Mouse (Mus musculus): ENCODE data around the gene Dnmbp.
"Not testable (repeated sequence)": the region's sequence is repeated elsewhere in the genome, so short reads cannot be mapped to it uniquely, and the experiment has no call there.

Gene Dnmbp

GRCm38 (mm10) chr19:43939769-43940689, at the start of gene Dnmbp:
TSS of gene Dnmbp (minus strand) at chr19:43940191.
- DNase-seq, result peak; percentile 78 to 87

- DNase-seq, result peak; percentile 57 to 77
Observed at GRCm38 (mm10) chr19:43986069-43986794, 46.2 kb upstream of the Dnmbp start, which contains the start of gene Cpn1. TSS of gene Cpn1 (minus strand) at chr19:43986556.

DNA sequence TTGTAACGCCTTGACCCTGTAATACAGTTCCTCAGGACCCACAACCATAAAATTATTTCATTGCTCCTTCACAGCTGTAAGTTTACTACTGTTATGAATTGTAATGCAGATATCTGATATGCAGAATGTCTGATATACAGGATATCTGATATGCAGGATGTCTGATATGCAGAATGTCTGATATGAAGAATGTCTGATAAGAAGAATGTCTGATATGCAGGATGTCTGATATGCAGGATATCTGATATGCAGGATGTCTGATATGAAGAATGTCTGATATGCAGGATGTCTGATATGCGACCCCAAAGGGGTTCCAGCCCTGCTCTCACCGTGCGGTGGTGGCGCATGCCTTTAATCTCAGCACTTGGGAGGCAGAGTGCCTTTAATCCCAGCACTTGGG, 42.0 kb upstream of the Dnmbp start:
- DNase-seq, result no peak

DNA sequence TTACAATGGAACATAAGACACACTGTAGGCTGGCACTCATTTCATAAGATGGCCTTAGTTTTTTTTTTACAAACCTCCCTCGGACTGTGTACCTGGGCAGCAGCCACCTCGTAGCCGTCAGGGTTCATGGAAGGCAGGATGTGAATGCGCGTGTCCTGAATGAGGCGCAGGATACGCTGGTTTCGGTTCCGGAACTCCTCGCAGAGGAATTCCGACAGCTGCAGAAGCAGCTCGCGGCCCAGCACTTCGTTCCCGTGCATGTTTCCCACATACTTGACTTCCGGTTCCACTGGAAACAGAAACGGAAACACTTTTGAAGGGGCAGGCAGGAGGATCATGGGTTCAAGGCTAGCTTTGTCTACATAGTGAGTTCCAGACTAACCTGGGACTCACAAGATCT, 40.7 kb upstream of the Dnmbp start:
- no peak for DNase-seq

GRCm38 (mm10) chr19:43977799-43978198, 37.8 kb upstream of the Dnmbp start:
- DNase-seq, result no peak

- peak in 1 of 2 experiments; percentile 9 for DNase-seq
Observed at GRCm38 (mm10) chr19:43976661-43977060, 36.7 kb upstream of the Dnmbp start.

GRCm38 (mm10) chr19:43974221-43974620, 34.2 kb upstream of the Dnmbp start:
- DNase-seq, result no peak

- no peak for DNase-seq
Observed at GRCm38 (mm10) chr19:43973711-43974110, 33.7 kb upstream of the Dnmbp start.

- no peak for DNase-seq
Observed at GRCm38 (mm10) chr19:43972129-43972528, 32.1 kb upstream of the Dnmbp start.

GRCm38 (mm10) chr19:43968436-43969026, 28.5 kb upstream of the Dnmbp start:
- no peak for DNase-seq

DNA sequence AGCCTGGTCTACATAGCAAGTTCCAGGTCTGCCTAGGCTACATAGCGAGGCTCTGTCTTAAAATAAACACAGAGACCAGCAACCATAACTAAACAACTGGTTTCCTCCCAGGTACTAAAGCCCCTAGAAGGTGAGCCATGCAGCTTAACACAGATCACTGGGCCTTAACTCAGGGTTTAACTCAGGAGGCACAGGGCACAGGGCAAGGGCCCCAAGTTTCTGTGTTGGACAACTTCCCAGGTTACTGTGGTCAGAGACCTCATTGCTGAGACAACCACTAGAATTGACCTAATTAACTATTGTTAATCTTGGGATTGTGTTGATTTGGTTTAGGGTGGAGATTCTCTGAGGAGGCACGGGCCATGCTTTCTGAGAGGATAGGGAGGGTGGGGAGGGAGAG, 26.5 kb upstream of the Dnmbp start:
- no peak for DNase-seq

GRCm38 (mm10) chr19:43965496-43966085, 25.6 kb upstream of the Dnmbp start:
- no peak for DNase-seq

GRCm38 (mm10) chr19:43962795-43963194, 22.8 kb upstream of the Dnmbp start:
- DNase-seq, result no peak

DNA sequence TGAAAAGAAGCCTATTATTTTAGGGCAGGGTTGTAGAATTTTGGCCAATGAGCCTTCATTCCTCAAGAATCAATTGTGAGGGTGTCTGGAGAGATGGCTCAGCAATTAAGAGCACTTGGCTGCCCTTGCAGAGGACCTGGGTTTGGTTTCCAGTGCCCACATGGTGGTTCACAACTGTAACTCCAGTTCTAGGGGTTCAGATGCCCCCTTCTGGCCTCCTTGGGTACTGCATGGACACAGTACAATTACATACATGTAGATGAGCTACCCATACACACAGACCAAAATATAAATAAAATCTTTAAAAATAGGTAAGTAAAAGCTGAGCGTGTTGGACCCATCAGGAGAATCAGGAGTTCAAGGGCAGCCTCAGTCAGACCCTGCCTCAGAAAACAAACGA, 21.2 kb upstream of the Dnmbp start:
- DNase-seq, result no peak

DNA sequence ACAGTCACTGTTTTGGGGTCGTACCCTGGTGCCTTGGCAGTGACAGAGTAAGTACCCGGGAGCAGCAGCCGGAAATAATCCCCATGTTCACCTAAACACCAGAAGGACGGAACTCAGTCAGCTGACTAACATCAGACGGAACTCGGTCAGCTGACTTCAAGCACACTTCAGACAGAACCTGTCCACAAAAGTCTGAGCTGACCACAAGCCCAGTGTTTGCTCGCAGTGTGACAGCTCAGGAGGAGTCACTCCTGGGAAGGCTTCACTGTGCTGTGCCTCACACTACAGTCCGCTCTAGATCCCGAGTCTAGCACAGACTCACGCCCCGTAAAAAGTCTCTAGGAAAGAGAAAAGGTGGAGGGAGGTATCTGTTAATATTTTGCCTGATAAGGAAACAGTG, 20.0 kb upstream of the Dnmbp start:
- DNase-seq, result peak; percentile 56 to 66

GRCm38 (mm10) chr19:43959162-43959561, 19.2 kb upstream of the Dnmbp start:
- DNase-seq, result peak; percentile 66 to 74

- DNase-seq, result no peak
Observed at GRCm38 (mm10) chr19:43957881-43958280, 17.9 kb upstream of the Dnmbp start.

- no peak for DNase-seq
Observed at GRCm38 (mm10) chr19:43957402-43957801, 17.4 kb upstream of the Dnmbp start.

DNA sequence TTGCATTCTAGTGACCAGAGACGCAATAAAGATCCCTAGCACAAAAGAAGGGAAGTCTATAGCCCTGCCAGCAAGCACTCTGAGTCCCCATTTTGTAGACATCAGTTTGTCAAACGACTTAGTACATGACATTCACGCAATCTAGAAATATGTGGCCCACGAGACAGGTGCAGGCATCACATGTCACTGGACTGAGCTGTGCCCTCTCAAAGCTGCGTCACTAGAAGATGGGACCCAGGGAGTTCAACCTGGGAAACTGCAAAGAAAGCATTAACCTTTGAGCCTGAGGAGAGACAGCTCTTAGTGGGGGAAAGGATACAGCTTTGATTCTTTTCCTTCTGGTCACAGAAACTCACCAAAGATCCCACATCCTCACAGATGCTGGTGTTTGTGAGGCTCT, 15.3 kb upstream of the Dnmbp start:
- no peak for DNase-seq

DNA sequence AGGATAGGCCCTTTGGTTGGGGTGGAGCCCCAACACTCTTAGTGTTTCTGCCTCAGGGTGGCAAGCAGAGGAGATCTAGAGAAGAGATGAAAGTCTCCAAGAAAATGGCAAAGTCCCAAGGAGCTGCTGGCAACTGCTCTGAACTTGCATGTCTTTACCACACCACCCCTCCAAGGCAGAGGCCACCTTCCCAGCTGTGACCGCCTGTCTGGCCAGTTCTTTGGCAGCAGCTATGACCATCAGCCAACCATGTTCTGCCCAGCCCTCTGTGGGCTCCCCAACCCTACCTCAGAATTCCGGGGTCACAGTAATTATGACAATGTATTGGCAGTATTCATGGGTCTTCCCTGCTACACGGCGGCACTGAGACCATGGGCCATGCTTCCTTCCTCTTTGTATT, 14.9 kb upstream of the Dnmbp start:
- no peak for DNase-seq

GRCm38 (mm10) chr19:43952936-43953335, 12.9 kb upstream of the Dnmbp start:
- DNase-seq, result not testable (repeated sequence)

DNA sequence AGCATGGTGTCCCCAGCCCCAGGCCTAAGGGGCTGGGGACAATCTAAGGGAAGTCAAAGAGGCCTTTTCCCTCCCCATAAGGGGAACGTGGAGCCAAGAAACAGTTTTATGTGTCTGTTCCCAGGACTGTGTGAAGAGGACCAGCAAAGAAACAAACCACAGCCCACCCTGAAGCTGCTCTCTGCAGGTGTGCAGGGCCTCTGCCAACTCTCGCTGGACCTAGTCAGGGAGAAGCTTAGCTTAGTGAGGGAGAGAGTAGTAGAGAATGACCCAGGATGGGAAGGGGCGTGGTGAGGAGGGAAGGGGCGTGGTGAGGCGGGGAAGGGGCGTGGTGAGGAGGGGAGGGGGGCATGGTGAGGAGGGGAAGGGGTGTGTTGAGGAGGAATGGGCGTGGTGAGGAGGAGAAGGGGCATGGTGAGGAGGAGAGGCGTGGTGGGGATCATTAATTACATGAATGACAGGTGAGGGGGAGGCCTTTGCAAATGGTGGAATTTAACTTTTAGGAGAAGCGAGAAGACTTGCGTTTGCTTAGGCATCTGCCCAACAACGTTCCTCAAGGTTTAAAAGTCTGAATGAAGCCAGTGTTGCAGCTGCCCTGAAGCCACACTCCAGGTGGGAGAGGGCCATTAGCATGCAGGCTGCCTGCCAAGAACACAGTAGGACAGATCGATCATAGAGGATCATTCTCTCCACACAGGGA, 9.3 kb upstream of the Dnmbp start:
- DNase-seq, result no peak

All from lung, adult 18-20 months (tissue).